Mouse (Mus musculus): ENCODE data around the gene Tat.

Tat gene

GRCm38 (mm10) chr8:110039659-110040058 lies 49.4 kb downstream of the Tat start, which contains the start of gene Chst4:
Chst4 (minus strand) TSS chr8:110039740.
- DNase-seq (ENCODE audit: low spot score in 2 of 2), result no peak

- DNase-seq (ENCODE audit: low spot score in 2 of 2), result no peak
These were observed 50.3 kb downstream of the Tat start for GRCm38 (mm10) chr8:110040509-110040908.

Data from frontal cortex, postnatal 36 days (tissue).